Mouse (Mus musculus) embryonic fibroblast, embryonic 13.5 days (primary cell): ENCODE measurements around the gene Sec23ip. TPM values are rescaled to one million over a fixed set of nuclear protein-coding genes. Genes with fewer than 3 reads are reported as not detected.
A peak's percentile ranks its signal among the peaks of the same experiment; 100 is the strongest.
"Not testable (repeated sequence)": the region's sequence is repeated elsewhere in the genome, so short reads cannot be mapped to it uniquely, and the experiment has no call there.

Source experiments
- H3K27ac ChIP-seq: 2 replicates; pipeline ENCODE4 v1.5.1; 2012; ENCODE audit warnings: low read length, control low read depth, inconsistent platforms; ENCODE audit not compliant: insufficient read depth
- H3K4me1 ChIP-seq: 2 replicates; pipeline ENCODE4 v1.6.1; 2011; ENCODE audit warnings: low read length; ENCODE audit not compliant: control insufficient read depth, insufficient read depth
- H3K4me3 ChIP-seq: 2 replicates; pipeline ENCODE4 v1.5.1; 2011; ENCODE audit warnings: mild to moderate bottlenecking, control low read depth, low read length; ENCODE audit not compliant: insufficient read depth
- CTCF ChIP-seq: IDR thresholded peaks from 2 replicates; pipeline ENCODE4 v1.5.1; 2011; ENCODE audit warnings: mild to moderate bottlenecking, control low read depth, low read length, moderate library complexity, borderline replicate concordance; ENCODE audit not compliant: insufficient read depth
- POLR2A ChIP-seq: IDR thresholded peaks from 2 replicates; pipeline ENCODE4 v1.6.1; 2011; ENCODE audit warnings: low read depth, mild to moderate bottlenecking, control low read depth, low read length, moderate library complexity
- polyA plus RNA-seq: library from polyadenylated mRNA; stranded (reverse); fragments of >200 nt; gene quantifications from 2 replicates; pipeline ENCODE4 v1.2.4, GENCODE M21; 2011; ENCODE audit warnings: low read depth; ENCODE audit not compliant: missing spikeins, insufficient read length

The Sec23ip gene
- 58.0 and 64.1 TPM in 2 replicates for polyA plus RNA-seq

DNA sequence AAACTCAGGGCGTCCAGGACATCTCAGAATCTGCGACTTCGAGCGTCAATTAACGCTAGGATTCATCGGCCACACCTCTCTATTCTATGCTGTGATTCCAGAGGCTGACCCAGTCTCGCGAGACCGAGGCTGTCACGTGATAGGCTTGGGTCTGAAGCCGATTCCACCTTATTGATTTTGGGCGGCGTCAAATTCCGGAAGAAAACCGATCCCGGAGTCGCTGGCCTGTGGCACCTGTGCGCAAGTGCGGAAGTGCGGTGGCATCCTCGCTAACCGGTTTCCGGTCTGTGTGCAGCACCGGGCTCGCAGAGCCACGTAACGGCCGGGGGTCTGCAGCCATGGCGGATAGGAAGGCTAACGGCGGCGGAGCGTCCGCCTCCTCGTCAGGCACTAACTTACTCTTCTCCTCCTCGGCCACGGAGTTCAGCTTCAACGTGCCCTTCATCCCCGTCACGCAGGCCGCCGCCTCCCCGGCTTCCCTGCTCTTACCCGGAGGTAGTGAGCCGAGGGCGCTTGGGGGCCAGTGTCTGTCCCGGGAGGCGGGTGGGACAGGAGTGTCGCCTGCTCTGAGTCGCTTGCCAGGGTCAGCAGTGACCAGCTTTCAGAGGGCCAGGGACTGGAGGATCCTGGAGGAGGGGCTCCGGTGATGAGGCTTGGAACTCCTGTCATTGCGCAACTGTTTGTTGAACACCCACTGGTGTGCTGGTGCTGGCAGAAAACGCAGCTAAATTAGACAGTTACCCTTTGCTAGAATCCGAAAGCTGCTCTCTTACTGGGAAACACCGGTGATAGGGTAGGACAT lies at the start of gene Sec23ip:
Gene Sec23ip, plus strand, starts transcription at position 260 of the 802 bp plus-strand sequence.
- H3K27ac ChIP-seq = peak within 1 kb of the TSS; percentile 51; the same call in 1 of the 2 replicates
- peak within 1 kb of the TSS; percentile 96 for H3K4me3 ChIP-seq
- TF ChIP-seq POLR2A (peak; percentile 86), CTCF (no peak)
- H3K4me1 ChIP-seq = peaks cover 9% of the 10 kb centered on the region; the same call in 1 of the 2 replicates

DNA sequence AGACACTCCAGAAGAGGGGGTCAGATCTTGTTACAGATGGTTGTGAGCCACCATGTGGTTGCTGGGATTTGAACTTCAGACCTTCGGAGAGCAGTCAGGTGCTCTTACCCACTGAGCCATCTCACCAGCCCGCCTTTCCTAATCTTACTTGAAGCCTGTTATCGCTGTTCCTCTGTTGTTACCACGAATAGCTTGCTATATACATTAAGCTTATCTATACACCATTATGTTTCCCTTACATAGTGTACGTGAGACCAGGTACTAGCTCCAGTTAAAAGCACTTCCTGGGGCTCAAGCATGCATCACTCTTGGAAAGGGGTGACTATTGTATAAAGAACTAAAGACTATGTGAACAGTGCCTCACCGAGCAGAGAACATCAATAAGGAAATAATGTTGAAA lies 44.8 kb upstream of the Sec23ip start:
- not testable (repeated sequence) for H3K4me3 ChIP-seq, H3K27ac ChIP-seq, H3K4me1 ChIP-seq

DNA sequence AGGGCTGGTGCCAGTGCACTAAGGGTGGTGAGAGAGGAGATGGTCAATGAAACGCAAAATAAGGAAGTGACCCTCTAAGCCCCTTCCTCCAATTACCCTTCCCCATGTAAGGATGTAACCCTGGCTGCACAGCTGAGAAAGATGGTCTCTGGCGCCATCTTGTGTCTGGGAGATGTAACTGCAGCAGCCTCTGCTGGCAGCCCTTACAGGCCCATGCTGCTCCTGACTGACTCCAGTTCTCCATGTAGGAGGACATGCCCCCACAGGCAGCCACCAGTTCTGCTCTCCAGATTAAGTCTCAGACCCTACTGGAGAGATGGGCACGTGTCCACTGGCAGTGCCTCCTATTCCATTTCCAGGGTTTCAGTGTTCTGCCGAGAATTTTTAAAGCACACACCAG lies 39.0 kb upstream of the Sec23ip start:
- peak; percentile 92 for TF ChIP-seq CTCF
- no peak for TF ChIP-seq POLR2A
- no peak overlapping the region for H3K27ac ChIP-seq

DNA sequence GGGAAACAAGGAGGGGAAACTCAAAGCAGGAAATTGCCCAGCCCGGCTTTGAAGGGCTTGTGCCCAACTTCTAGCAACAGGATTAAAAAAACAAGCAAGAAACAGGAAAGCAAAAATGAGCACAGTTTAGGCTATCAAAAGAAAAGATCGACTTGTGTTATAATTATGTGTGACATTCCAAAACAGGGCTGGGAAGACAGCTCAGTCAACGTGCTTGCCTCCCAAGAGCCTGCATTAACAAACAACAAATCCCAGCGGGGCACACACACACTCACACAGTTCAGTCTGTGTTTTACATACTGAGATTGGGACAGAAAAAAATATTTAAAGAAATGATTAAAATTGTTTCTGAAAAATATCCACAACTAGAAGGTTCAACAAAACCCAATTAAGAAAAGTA lies 26.8 kb upstream of the Sec23ip start:
- Histone ChIP-seq H3K4me1 (no peaks in the 10 kb centered on the region), H3K4me3 (no peak overlapping the region), H3K27ac (no peak overlapping the region)
- TF ChIP-seq POLR2A (no peak), CTCF (no peak)

More for the DNA sequence above, 39.0 kb upstream of the Sec23ip start:
- Histone ChIP-seq H3K4me3 (no peak overlapping the region), H3K4me1 (0 out of 2 replicates have a peak, but pooled peaks cover 2% of the 10 kb centered on the region)

DNA sequence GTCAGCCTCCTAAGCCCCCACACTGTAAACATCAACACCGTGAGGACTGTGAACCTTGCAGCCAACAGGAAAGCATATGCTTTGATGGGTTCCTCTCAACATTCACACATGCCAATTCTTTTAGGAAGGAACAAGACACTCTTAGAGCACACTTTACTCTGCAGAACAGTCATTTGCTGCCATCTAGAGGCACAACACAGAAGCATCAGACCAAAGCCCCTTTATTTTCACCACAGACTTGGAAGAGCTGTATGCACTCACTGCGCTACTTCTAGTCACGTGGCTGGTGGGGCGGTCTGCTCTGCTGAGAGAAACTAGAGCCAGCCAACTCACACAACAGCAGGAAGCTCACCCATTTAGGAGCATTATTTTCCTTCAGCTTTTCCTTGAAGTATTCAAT lies 20.0 kb upstream of the Sec23ip start:
- Histone ChIP-seq H3K4me3 (no peak overlapping the region), H3K4me1 (peaks cover 7% of the 10 kb centered on the region; the same call in 1 of the 2 replicates), H3K27ac (no peak overlapping the region)
- TF ChIP-seq CTCF = no peak
- TF ChIP-seq POLR2A = no peak

- H3K4me1 ChIP-seq = peaks cover 7% of the 10 kb centered on the region; the same call in 1 of the 2 replicates
- no peak overlapping the region for H3K4me3 ChIP-seq
- H3K27ac ChIP-seq = no peak overlapping the region
- TF ChIP-seq POLR2A (no peak), CTCF (no peak)
These were observed 19.6 kb upstream of the Sec23ip start for GRCm38 (mm10) chr7:128725189-128725588.

GRCm38 (mm10) chr7:128726999-128727398 lies 17.7 kb upstream of the Sec23ip start:
- Histone ChIP-seq H3K4me1 (peaks cover 7% of the 10 kb centered on the region; the same call in 1 of the 2 replicates), H3K27ac (no peak overlapping the region), H3K4me3 (no peak overlapping the region)
- TF ChIP-seq CTCF = no peak
- no peak for TF ChIP-seq POLR2A

DNA sequence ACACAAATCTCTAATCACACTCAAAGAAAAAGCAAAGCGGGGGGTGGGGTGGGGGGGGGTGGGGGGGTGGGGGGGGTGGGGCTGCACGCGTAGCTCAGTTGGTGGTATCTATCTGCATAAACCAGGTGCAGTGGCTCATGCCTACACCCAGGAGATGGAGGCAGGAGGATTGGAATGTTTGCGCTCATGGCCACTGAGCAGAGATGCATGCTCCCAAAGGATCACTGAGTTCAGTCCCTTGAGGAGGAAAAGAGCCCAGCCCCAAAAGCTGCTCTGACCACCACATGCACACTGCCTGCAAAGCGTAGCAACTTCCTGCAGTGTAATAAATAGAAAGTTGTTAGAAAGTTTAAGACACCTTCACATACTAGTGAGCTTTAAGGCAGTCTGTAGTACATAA lies 17.0 kb upstream of the Sec23ip start:
- peaks cover 7% of the 10 kb centered on the region; the same call in 1 of the 2 replicates for H3K4me1 ChIP-seq
- H3K4me3 ChIP-seq = no peak overlapping the region
- TF ChIP-seq POLR2A (no peak), CTCF (no peak)
- H3K27ac ChIP-seq = no peak overlapping the region

GRCm38 (mm10) chr7:128728738-128729137 lies 16.0 kb upstream of the Sec23ip start:
- TF ChIP-seq CTCF (no peak), POLR2A (no peak)
- Histone ChIP-seq H3K4me3 (no peak overlapping the region), H3K27ac (no peak overlapping the region), H3K4me1 (peaks cover 7% of the 10 kb centered on the region; the same call in 1 of the 2 replicates)

DNA sequence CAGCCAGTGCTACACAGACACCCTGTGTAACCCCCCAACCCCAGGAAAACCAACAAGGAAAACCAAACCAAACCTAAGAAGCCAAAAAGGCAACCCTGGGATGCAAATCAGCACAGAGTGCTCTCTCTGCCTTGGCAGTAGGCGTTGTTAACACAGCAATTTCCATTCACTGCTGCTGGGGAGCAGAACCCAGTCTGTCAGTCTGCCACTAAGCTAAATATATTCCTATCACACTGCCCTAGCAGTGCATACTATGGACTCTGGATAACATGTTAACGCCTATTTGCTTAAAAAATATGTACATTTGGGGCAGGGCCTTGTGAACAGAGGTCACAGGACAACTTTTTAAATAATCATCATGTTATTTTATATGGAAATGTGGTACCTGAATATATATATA lies 13.2 kb upstream of the Sec23ip start:
- TF ChIP-seq CTCF (no peak), POLR2A (no peak)
- peaks cover 3% of the 10 kb centered on the region; the same call in 1 of the 2 replicates for H3K4me1 ChIP-seq
- no peak overlapping the region for H3K27ac ChIP-seq
- no peak overlapping the region for H3K4me3 ChIP-seq

- H3K4me3 ChIP-seq = peak overlapping the region; percentile 14; the same call in 1 of the 2 replicates
- H3K4me1 ChIP-seq = peaks cover 5% of the 10 kb centered on the region; the same call in 1 of the 2 replicates
- TF ChIP-seq CTCF (no peak), POLR2A (no peak)
- no peak overlapping the region for H3K27ac ChIP-seq
These were observed 6.7 kb upstream of the Sec23ip start for GRCm38 (mm10) chr7:128738041-128738440.
